Mouse (Mus musculus) inflammation-experienced regulatory T-cells (primary cell): ENCODE results near the gene Lancl2. TPM values are rescaled to one million over a fixed set of nuclear protein-coding genes. Genes with fewer than 3 reads are reported as not detected.

ENCODE experiments used
- polyA plus RNA-seq, 2 experiments: library from polyadenylated mRNA; unstranded; fragments of 100-300 nt; shearing (Covaris generic); gene quantifications; one replicate each; pipeline ENCODE4 v1.2.1; 2017

Lancl2 gene
- polyA plus RNA-seq, result 1 to 10 TPM; 3.1 to 4.3 TPM

DNA sequence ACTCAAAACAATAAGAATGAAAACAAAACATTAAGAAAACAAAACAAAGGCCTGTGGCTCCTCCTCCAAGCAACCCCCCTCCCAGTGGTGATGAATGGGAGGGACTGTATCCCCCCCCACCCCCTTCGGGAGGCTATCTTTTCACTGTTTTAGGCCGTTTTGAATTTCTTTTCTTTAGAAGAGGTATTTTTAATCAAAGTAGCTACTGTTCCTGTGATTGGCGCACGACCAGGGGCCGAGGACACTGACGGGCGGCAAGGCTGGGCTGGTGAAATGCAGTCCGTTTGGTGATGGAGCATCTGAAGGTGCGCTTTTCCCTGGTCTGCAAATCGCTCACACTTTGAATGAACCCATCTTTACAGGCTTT lies at the start of gene Lancl2:
Gene Lancl2 (plus strand): TSS at position 165 of the 367 bp plus-strand sequence.

DNA sequence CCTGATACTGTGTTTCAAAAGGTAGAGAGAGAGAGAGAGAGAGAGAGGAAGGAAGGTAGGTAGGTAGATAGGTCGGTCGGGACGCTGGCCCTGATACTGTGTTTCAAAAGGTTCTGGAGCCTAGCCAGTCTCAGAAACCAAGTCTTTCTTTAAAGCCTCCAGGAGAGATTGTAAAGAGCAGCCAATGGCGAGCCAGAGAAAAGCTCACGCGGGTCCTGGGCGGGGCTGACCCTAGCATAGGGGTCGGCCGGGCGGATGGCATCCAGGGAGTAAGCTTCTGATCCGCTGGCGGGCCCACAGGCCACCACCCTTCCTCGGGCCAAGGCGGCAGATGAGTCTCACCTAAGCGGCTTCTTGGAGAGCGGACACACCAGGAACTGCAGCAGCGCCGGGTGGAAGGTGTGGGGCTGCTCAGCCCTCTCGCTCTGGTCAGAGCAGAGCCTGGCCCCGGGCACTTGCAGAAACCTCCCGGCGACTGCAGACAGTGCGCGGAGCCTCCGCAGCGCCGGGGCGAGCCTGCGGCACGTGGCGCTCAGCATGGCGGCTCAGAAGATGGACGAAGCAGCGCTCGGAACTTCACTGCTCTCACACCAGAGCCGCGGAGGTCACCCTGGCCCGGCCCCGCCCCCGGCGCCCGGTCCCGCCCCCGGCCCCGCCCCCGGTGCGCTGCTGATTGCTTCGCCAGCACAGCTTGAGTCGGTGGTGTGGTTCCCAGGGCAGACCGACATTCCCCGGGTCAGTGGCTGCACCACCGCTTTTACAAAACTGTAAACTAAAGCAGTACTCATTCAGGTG lies 10.7 kb upstream of the Lancl2 start, which contains the start of gene Pyurf:
Gene Pyurf (minus strand): TSS at position 612 of the 795 bp plus-strand sequence.

Other genes starting within 250 kb of the Lancl2 start
- gene Ppm1k, start 167.1 kb upstream of the Lancl2 start, polyA plus RNA-seq, result 10 to 100 TPM in 1 of 2 experiments, 1 to 10 TPM in 1; 8.2 to 11.9 TPM
- 10 to 100 TPM; 23.1 to 24.6 TPM for gene Herc6, start 121.5 kb upstream of the Lancl2 start, polyA plus RNA-seq
- 10 to 100 TPM in 1 of 2 experiments, 1 to 10 TPM in 1; 5.2 to 10.3 TPM for gene Pyurf, start 10.5 kb upstream of the Lancl2 start, polyA plus RNA-seq
- 10 to 100 TPM; 27.9 to 29.1 TPM for gene Vopp1, start 122.6 kb downstream of the Lancl2 start, polyA plus RNA-seq
- not detected for gene Vmn1r21, start 147.8 kb downstream of the Lancl2 start, polyA plus RNA-seq
- gene Vmn1r22, start 205.5 kb downstream of the Lancl2 start, polyA plus RNA-seq, result under 1 TPM in 1 of 2 experiments, not detected in 1; 0.18 TPM
- not detected for gene Vmn1r23, start 224.3 kb downstream of the Lancl2 start, polyA plus RNA-seq